Mouse (Mus musculus): ENCODE measurements around the gene Phf14.

DNA sequence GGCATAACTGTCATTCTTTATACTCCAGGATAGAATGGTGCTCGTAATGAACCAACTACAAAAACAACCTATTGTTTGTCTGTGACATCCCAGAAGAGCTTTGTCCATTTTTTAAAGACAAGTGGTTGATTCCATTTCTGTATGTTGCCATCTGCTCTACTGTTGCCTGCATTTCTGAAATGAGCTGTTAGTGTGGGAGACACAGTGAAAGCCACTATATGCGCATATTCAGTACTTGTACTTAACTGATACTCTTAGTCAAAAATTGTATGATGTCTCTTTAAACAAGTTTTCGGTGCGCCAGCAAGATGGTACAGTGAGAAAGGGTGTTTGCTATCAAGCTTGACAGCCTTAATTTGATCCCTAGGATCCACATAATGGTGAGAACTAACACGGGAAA lies 177.1 kb downstream of the Phf14 start:
- TF ChIP-seq POLR2AphosphoS5 (IDR thresholded peaks at IDR 0.05; ENCODE audit: insufficient replicate concordance, low read depth, low read length) (no peak), CTCF (IDR thresholded peaks at IDR 0.05; ENCODE audit: low read depth, low read length) (no peak), TAL1 (conservative IDR thresholded peaks at IDR 0.05; ENCODE audit: low read depth, low read length) (no peak), GATA1 (IDR thresholded peaks at IDR 0.05; ENCODE audit: borderline replicate concordance, low read length) (no peak)

All from G1E (cell line).